Mouse (Mus musculus): ENCODE measurements around the gene Fgf13. TPM values are rescaled to one million over a fixed set of nuclear protein-coding genes. Genes with fewer than 3 reads are reported as not detected.

The Fgf13 gene
- total and polyA plus RNA-seq, 3 experiments = not detected

GRCm38 (mm10) chrX:59080427-59080826 is 487.4 kb downstream of the Fgf13 start:
- no peak for DNase-seq (ENCODE audit: low spot score)
- H3K36me3 ChIP-seq (replicated peaks) = no peaks in the 10 kb centered on the region
- no peaks in the 10 kb centered on the region for H3K9me3 ChIP-seq (replicated peaks)
- no peak for ATAC-seq (ENCODE audit: extremely low read depth, insufficient number of reproducible peaks, low FRiP score, poor library complexity, severe bottlenecking)
- no peak overlapping the region for H3K4me3 ChIP-seq (ENCODE audit: low read depth, low read length)
- TF ChIP-seq GATA1 (IDR thresholded peaks at IDR 0.05; ENCODE audit: borderline replicate concordance, low read length) = no peak
- H3K4me1 ChIP-seq (ENCODE audit: insufficient read depth, low read depth, low read length) = no peaks in the 10 kb centered on the region
- no peaks in the 10 kb centered on the region for H3K27me3 ChIP-seq (ENCODE audit: insufficient read depth, low read length)

- H3K36me3 ChIP-seq (replicated peaks) = no peaks in the 10 kb centered on the region
- no peak overlapping the region for H3K4me3 ChIP-seq (ENCODE audit: low read depth, low read length)
- no peaks in the 10 kb centered on the region for H3K9me3 ChIP-seq (replicated peaks)
- no peak for DNase-seq (ENCODE audit: low spot score)
- no peaks in the 10 kb centered on the region for H3K27me3 ChIP-seq (ENCODE audit: insufficient read depth, low read length)
- no peak for ATAC-seq (ENCODE audit: extremely low read depth, insufficient number of reproducible peaks, low FRiP score, poor library complexity, severe bottlenecking)
- TF ChIP-seq CTCF (IDR thresholded peaks at IDR 0.05; ENCODE audit: low read depth, low read length) = no peak
- TF ChIP-seq TAL1 (conservative IDR thresholded peaks at IDR 0.05; ENCODE audit: low read depth, low read length) = no peak
- TF ChIP-seq POLR2AphosphoS5 (IDR thresholded peaks at IDR 0.05; ENCODE audit: insufficient replicate concordance, low read depth, low read length) = no peak
- no peak for TF ChIP-seq GATA1 (IDR thresholded peaks at IDR 0.05; ENCODE audit: borderline replicate concordance, low read length)
- H3K4me1 ChIP-seq (ENCODE audit: insufficient read depth, low read depth, low read length) = no peaks in the 10 kb centered on the region
Measured at GRCm38 (mm10) chrX:59072083-59072482, 495.8 kb downstream of the Fgf13 start.

- Histone ChIP-seq H3K9me3 (replicated peaks) (no peaks in the 10 kb centered on the region), H3K4me3 (ENCODE audit: low read depth, low read length) (no peak overlapping the region), H3K27me3 (ENCODE audit: insufficient read depth, low read length) (no peaks in the 10 kb centered on the region), H3K36me3 (replicated peaks) (no peaks in the 10 kb centered on the region), H3K4me1 (ENCODE audit: insufficient read depth, low read depth, low read length) (no peaks in the 10 kb centered on the region)
- TF ChIP-seq POLR2AphosphoS5 (IDR thresholded peaks at IDR 0.05; ENCODE audit: insufficient replicate concordance, low read depth, low read length) (no peak), GATA2 (IDR thresholded peaks at IDR 0.05; ENCODE audit: borderline replicate concordance, low read depth, low read length) (no peak), TAL1 (conservative IDR thresholded peaks at IDR 0.05; ENCODE audit: low read depth, low read length) (no peak), GATA1 (IDR thresholded peaks at IDR 0.05; ENCODE audit: borderline replicate concordance, low read length) (no peak), CTCF (IDR thresholded peaks at IDR 0.05; ENCODE audit: low read depth, low read length) (no peak)
- ATAC-seq (ENCODE audit: extremely low read depth, insufficient number of reproducible peaks, low FRiP score, poor library complexity, severe bottlenecking) (no peak), DNase-seq (ENCODE audit: low spot score) (no peak)
Measured at GRCm38 (mm10) chrX:59063157-59063556, 504.7 kb downstream of the Fgf13 start.

GRCm38 (mm10) chrX:59034969-59035368 is 532.9 kb downstream of the Fgf13 start:
- Histone ChIP-seq H3K36me3 (replicated peaks) (no peaks in the 10 kb centered on the region), H3K9me3 (replicated peaks) (no peaks in the 10 kb centered on the region), H3K4me3 (ENCODE audit: low read depth, low read length) (no peak overlapping the region), H3K4me1 (ENCODE audit: insufficient read depth, low read depth, low read length) (no peaks in the 10 kb centered on the region), H3K27me3 (ENCODE audit: insufficient read depth, low read length) (no peaks in the 10 kb centered on the region)
- DNase-seq (ENCODE audit: low spot score) (no peak), ATAC-seq (ENCODE audit: extremely low read depth, insufficient number of reproducible peaks, low FRiP score, poor library complexity, severe bottlenecking) (no peak)
- no peak for TF ChIP-seq CTCF (IDR thresholded peaks at IDR 0.05; ENCODE audit: low read depth, low read length)
- no peak for TF ChIP-seq GATA2 (IDR thresholded peaks at IDR 0.05; ENCODE audit: borderline replicate concordance, low read depth, low read length)
- TF ChIP-seq GATA1 (IDR thresholded peaks at IDR 0.05; ENCODE audit: borderline replicate concordance, low read length) = no peak
- no peak for TF ChIP-seq TAL1 (conservative IDR thresholded peaks at IDR 0.05; ENCODE audit: low read depth, low read length)
- TF ChIP-seq POLR2AphosphoS5 (IDR thresholded peaks at IDR 0.05; ENCODE audit: insufficient replicate concordance, low read depth, low read length) = no peak

Measured in G1E (cell line).